Mouse (Mus musculus) layer of hippocampus, adult 2 months (tissue): ENCODE data around the gene Gipc2. TPM values are rescaled to one million over a fixed set of nuclear protein-coding genes. Genes with fewer than 3 reads are reported as not detected.
A peak's percentile ranks its signal among the peaks of the same experiment; 100 is the strongest.

Experiments
- DNase-seq, 2 experiments: peaks; one replicate each; pipeline ENCODE4 v3.0.0; 2022; ENCODE audit warnings: low spot score in 2 of 2
- H3K27ac ChIP-seq: fragments of 200-600 bp; 2 replicates; pipeline ENCODE4 v1.8.1; 2022
- H3K4me3 ChIP-seq: fragments of 200-600 bp; 2 replicates; pipeline ENCODE4 v1.8.1; 2022; ENCODE audit warnings: mild to moderate bottlenecking
- CTCF ChIP-seq: fragments of 200-600 bp; conservative IDR thresholded peaks from 2 replicates; pipeline ENCODE4 v1.8.1; 2022; ENCODE audit warnings: antibody characterized with exemption, mild to moderate bottlenecking, moderate library complexity
- long read RNA-seq, 2 experiments: library from polyadenylated mRNA; stranded (forward); transcript quantifications; one replicate each; pipeline ENCODE4 v2.0.0; 2021; ENCODE audit warnings: borderline mapping rate in 2 of 2
- total RNA-seq, 2 experiments: library from RNA; stranded (reverse); gene quantifications; 2 replicates each; pipeline ENCODE4 v1.2.3; 2021

Gipc2 gene
- total RNA-seq: 1 to 10 TPM in 1 of 2 experiments, under 1 TPM in 1; 0.98 to 1.3 TPM
- long read RNA-seq, experiment 1, partial matches to known transcripts: 1 of 3 reads
- long read RNA-seq, experiment 1, other reads (novel, unspliced or antisense): 0 of 3 reads
- long read RNA-seq, experiment 2, partial matches to known transcripts: 0 of 2 reads
- long read RNA-seq, experiment 2, other reads (novel, unspliced or antisense): 1 of 2 reads

- DNase-seq: no peak
- no peak for TF ChIP-seq CTCF
- Histone ChIP-seq H3K4me3 (peak within 1 kb of the TSS; percentile 64), H3K27ac (peak within 1 kb of the TSS; percentile 53; the same call in 1 of the 2 replicates)
Measured at GRCm38 (mm10) chr3:152166099-152166423, at the start of gene Gipc2. Gene Gipc2, minus strand, starts transcription at chr3:152166230.

DNA sequence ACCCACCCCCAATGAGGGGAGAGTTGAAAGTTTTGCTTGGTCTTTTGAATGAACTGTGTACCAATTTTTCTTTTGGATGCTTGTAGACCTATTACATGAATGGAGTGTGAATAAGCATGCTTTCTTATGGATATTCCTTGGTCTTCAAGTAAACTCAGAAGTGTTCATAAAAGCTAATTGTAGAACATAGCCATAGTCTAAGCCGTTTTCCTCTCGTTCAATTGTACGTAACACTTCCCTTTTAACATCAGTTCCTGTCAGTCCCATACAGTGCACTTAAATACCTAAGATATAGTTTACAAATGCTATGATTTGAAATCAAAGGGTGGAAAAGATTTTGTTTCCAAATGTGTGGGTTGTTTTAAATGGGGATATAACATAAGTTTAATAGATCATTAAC lies 47.4 kb upstream of the Gipc2 start:
- Histone ChIP-seq H3K27ac (no peak overlapping the region), H3K4me3 (no peak overlapping the region; the same call in 1 of the 2 replicates)
- DNase-seq: no peak
- TF ChIP-seq CTCF: no peak

GRCm38 (mm10) chr3:152211731-152212279 lies 45.8 kb upstream of the Gipc2 start:
- Histone ChIP-seq H3K27ac (0 out of 2 replicates have a peak overlapping the region, but pooled peaks have one; percentile 99), H3K4me3 (peak overlapping the region; percentile 85)
- no peak for TF ChIP-seq CTCF
- DNase-seq: no peak

DNA sequence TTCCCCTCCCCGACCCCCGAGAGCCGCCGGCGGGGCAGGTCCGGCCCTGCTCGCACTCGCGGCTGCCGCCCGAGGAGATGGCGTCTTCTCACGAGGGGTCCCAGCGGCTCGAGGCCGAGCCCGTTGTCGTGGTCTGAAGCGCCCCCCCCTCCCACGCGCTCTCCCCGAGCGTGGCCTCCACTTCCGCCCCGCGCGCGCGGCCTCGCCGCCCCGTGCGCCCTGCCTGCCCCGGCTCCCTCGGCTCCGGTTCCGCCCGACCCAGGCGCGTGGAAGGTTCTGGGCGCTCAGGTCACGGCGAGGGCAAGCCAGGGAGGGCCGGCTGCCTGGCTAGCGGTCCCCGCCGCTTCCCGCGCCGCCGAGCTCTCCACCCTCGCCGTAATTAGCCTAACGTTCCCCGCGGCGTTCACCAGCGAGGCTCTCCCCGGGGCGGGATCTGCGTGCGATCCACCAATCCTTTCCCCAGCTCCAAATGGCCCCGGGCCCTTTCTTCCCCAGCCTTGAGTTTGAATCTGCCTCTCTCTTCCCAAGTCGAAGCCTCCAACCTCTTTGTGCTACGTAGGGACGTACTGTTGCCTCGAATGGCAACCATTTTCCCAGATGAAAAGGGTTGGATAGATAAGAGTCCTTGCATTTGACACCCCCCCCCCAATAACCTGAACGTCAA lies 44.8 kb upstream of the Gipc2 start:
- Histone ChIP-seq H3K4me3 (peak overlapping the region; percentile 85), H3K27ac (peak overlapping the region; percentile 99)
- peak; percentile 44 to 63 for DNase-seq
- TF ChIP-seq CTCF: no peak

GRCm38 (mm10) chr3:152209967-152210634 lies 44.1 kb upstream of the Gipc2 start, which contains the start of the genes Dnajb4 and Fubp1:
Gene Dnajb4, minus strand, starts transcription at chr3:152210302.
Gene Fubp1, plus strand, starts transcription at chr3:152210422.
- Histone ChIP-seq H3K4me3 (peak within 1 kb of the TSS; percentile 85), H3K27ac (peak within 1 kb of the TSS; percentile 99)
- TF ChIP-seq CTCF: no peak
- peak; percentile 99 to 100 for DNase-seq

- DNase-seq: no peak
- TF ChIP-seq CTCF: 0 out of 2 replicates have a peak, but pooled peaks have one; percentile 6
- peak overlapping the region; percentile 99 for H3K27ac ChIP-seq
Measured at GRCm38 (mm10) chr3:152209177-152209966, 43.3 kb upstream of the Gipc2 start.

DNA sequence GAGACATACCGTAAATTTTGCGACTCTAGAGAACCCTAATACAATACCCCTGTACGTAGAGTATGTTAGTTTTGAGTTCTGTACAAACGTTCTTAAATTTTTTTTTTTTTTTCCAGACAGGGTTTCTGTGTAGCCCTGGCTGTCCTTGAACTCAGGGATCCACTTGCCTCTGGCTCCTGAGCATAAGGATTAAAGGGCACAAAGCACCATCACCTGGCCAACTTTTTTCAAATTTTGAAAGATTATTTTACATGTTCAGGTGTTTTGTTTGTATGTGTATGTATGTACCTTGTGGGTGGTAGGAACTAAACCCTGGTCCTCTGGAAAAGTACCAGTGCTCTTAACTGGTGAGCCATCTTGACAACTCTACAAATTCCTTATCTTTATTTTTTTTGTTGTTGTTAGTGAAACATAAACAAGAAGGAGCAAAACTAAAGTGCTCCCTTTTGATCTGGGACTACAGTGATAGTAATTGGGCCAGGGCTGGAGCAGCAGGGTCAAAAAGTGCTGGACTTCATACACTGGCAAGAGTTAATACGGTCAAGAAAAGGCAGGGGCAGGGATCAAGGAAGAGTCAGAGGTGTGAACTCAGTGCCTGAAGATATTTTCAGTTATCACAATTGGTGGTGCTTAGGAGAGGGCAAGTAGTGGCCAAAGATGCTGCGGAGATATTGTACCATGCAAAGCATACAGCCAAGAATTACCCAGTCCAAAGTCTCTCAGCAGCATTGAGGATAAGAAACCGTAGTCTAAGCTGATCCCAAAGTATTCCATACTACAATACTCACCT lies 42.3 kb upstream of the Gipc2 start:
- DNase-seq: no peak
- no peak for TF ChIP-seq CTCF
- Histone ChIP-seq H3K4me3 (peak overlapping the region; percentile 85), H3K27ac (no peak overlapping the region; the same call in 1 of the 2 replicates)

More at GRCm38 (mm10) chr3:152209177-152209966, 43.3 kb upstream of the Gipc2 start:
- peak overlapping the region; percentile 85 for H3K4me3 ChIP-seq

GRCm38 (mm10) chr3:152207156-152207555 lies 41.1 kb upstream of the Gipc2 start:
- H3K4me3 ChIP-seq: no peak overlapping the region
- H3K27ac ChIP-seq: no peak overlapping the region

GRCm38 (mm10) chr3:152204577-152204976 lies 38.5 kb upstream of the Gipc2 start:
- no peak for DNase-seq
- no peak for TF ChIP-seq CTCF
- Histone ChIP-seq H3K4me3 (no peak overlapping the region), H3K27ac (no peak overlapping the region)

More at GRCm38 (mm10) chr3:152207156-152207555, 41.1 kb upstream of the Gipc2 start:
- no peak for TF ChIP-seq CTCF
- no peak for DNase-seq

DNA sequence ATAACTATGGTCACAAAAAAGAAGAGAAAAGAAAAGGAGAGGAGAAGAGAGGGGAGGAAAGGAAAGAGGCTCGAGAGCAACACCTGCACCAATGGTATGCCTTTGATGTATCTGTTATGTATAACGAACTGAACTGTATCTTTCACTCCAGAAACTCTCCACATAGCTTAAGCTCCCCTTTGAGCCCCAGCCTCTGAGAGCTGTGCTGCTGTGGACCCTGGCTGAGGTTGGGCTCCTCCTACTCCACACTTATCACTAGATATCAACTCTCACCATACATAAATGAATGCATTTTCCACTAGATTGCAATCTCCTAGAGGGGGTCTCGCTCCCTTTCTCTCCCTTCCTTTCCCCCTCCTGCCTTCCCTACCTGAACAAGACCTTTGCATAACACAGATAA lies 38.0 kb upstream of the Gipc2 start:
- Histone ChIP-seq H3K4me3 (no peak overlapping the region), H3K27ac (no peak overlapping the region)
- no peak for DNase-seq
- no peak for TF ChIP-seq CTCF

DNA sequence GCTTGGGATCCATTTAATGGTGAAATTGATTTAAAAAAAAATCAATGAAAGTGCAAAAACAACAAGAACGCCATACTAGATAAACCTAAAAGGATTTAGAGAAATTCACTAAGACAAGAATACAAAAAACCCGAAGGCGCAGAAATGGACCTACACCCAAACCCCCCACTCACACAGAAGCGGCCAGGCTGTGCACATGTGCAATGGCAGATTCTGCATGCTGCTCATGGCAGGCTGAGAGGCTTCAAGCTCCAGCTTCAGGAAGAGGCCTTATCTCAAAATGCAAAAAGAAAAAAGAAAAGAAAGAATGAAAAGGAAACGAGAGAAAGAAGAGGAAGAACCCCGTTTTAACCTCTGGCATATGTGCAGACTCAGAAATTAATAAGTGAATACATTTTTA lies 37.4 kb upstream of the Gipc2 start:
- Histone ChIP-seq H3K4me3 (no peak overlapping the region), H3K27ac (no peak overlapping the region)
- no peak for TF ChIP-seq CTCF
- DNase-seq: no peak
